Mouse (Mus musculus) subcutaneous adipose tissue, adult 2 months (tissue): ENCODE results near the gene Rps8. TPM values are rescaled to one million over a fixed set of nuclear protein-coding genes. Genes with fewer than 3 reads are reported as not detected.

Experiments used
- polyA plus RNA-seq: library from polyadenylated mRNA; depleted of rRNA; stranded (reverse); fragments of >200 nt; gene quantifications from 2 replicates; pipeline ENCODE4 v1.2.3, GENCODE M21; 2012; ENCODE audit warnings: low replicate concordance; rRNA removed

Rps8 gene
- 293 and 872 TPM in 2 replicates for polyA plus RNA-seq

DNA sequence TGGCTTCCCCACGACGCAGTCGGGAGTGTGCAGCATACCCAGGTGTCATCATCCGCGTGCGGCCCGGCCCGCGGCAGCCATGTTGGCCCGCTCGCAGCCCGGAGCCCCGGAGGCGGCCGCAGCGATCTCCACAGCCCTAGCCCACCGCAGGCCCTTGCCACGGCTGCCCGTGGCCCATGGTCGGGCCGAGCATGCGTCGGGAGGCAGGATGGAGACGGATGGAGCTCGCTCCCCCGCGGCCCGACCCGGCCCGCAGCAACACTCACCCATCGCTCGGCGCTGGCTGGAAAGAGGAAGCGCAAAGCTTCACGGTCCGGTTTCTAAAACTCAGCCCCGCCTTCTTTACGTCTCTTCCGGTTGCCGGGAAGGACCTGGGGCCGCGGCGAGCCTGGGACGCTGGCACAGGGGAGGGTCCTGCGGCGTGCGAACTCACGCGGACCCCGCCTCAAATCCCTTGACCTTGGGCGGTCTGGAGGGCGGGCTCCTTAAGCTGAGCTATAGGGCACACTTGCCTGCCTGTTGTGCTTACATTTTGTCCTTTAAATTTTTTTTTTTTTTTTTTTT, at the start of gene Rps8:
Rps8 (minus strand) TSS at position 452 of the 564 bp plus-strand sequence.

GRCm38 (mm10) chr4:117181863-117182758, 26.1 kb upstream of the Rps8 start, which contains the start of gene Kif2c:
Gene Kif2c (minus strand): TSS chr4:117182639.

GRCm38 (mm10) chr4:117133817-117134600, 22.0 kb downstream of the Rps8 start, which contains the start of gene Plk3:
Gene Plk3 (minus strand): TSS chr4:117133963.

DNA sequence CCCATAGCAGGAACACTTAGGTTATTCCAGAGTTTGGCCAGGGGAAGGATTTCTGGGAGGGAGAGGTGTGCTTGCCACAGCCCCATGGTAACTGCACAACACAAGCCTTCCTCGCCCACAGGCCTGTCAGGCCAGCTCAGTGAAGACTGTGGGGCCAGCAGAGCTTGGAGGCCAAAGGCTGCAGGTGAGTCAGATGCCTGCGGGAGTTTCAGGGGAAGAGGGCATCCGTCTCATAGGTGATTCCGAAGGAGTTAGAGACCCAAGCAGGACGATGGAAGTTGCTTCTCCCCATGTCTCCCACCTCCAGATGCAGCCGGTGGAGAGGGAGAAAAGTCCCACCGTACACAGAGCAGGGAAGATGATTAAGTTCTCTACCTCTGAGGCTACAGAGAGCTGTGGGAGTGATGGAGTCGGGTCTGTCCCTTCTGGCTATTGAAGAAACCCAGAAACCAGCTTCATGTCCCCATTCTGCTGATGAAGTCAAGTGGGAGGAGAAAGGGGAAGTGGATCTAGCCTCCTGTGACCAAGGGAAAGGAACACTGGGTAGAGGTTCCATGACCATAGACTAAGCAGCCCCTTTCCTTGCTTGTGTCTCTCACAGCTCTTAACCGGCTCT, 29.3 kb downstream of the Rps8 start, which contains the start of gene Tctex1d4:
Tctex1d4 (plus strand) TSS at position 120 of the 616 bp plus-strand sequence.

DNA sequence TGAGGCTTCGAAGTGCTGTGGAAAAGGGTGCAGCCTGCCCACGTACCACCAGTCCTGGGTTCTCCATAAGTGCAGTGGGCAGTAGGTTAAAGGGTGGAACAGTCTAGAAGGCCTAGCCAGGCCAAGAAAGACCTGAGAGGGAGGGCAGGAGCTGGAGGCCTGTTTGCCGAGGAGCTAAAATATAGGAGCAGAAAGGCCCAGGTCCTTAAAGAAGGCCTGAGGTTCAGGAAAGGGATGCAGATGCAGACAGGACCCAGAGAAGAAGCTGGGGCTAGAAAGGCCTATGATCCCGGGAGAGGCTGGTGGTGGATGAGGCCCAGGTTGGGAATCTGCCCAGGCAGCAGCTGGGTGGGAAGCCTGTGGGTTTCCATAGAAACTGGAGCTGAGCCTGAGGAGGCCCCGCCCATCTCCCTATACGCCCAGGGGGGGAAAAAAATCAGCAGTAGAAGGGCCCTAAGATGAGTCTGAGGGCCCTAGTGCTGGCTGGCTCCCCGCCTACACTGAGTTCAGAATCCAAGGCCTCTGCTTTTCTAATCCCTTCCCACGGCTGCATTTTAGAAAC, 30.6 kb downstream of the Rps8 start, which contains the start of gene Btbd19:
Btbd19 (minus strand) TSS at position 378 of the 562 bp plus-strand sequence.

Other genes starting within 250 kb of the Rps8 start
- 91.4 and 104 TPM in 2 replicates for gene Urod, start 161.8 kb downstream of the Rps8 start, polyA plus RNA-seq
- 45.0 and 57.2 TPM in 2 replicates for gene Hectd3, start 160.9 kb downstream of the Rps8 start, polyA plus RNA-seq
- gene Eif2b3, start 136.8 kb downstream of the Rps8 start, polyA plus RNA-seq: 14.9 and 23.4 TPM in 2 replicates
- gene Ptch2, start 60.2 kb downstream of the Rps8 start, polyA plus RNA-seq: 35.8 and 41.0 TPM in 2 replicates
- gene Btbd19, start 30.5 kb downstream of the Rps8 start, polyA plus RNA-seq: 19.8 and 24.4 TPM in 2 replicates
- 1.4 and 1.6 TPM in 2 replicates for gene Tctex1d4, start 29.4 kb downstream of the Rps8 start, polyA plus RNA-seq
- gene Plk3, start 22.3 kb downstream of the Rps8 start, polyA plus RNA-seq: 10.4 and 11.0 TPM in 2 replicates
- 0.49 and 3.5 TPM in 2 replicates for gene Kif2c, start 26.4 kb upstream of the Rps8 start, polyA plus RNA-seq
- 40.8 and 59.3 TPM in 2 replicates for gene Tmem53, start 95.7 kb upstream of the Rps8 start, polyA plus RNA-seq
- 0.24 and 0.63 TPM in 2 replicates for gene Armh1, start 95.9 kb upstream of the Rps8 start, polyA plus RNA-seq